Mouse (Mus musculus) megakaryocyte, embryonic 14.5 days (primary cell): ENCODE data around the gene 9530068E07Rik.

Source experiments
- FLI1 ChIP-seq: IDR thresholded peaks from 2 replicates; pipeline ENCODE4 v1.6.1; 2012; ENCODE audit warnings: low read length, inconsistent platforms, mixed read lengths
- GATA1 ChIP-seq: IDR thresholded peaks from 3 replicates; pipeline ENCODE4 v1.6.1; 2012; ENCODE audit warnings: mixed read lengths, low read length, inconsistent platforms, borderline replicate concordance

- TF ChIP-seq GATA1 (no peak), FLI1 (no peak)
These were observed 33.2 kb downstream of the 9530068E07Rik start for GRCm38 (mm10) chr11:52429440-52429839.
